Mouse (Mus musculus) heart, adult 18-20 months (tissue): ENCODE measurements around the gene Szrd1. TPM values are rescaled to one million over a fixed set of nuclear protein-coding genes. Genes with fewer than 3 reads are reported as not detected.
"Not testable (repeated sequence)": the region's sequence is repeated elsewhere in the genome, so short reads cannot be mapped to it uniquely, and the experiment has no call there.

ENCODE experiments used
- DNase-seq, 2 experiments: peaks; one replicate each; pipeline ENCODE4 v3.0.0; 2021 to 2022; ENCODE audit warnings: mixed read lengths in 1 of 2
- total RNA-seq, 2 experiments: library from RNA; stranded (reverse); gene quantifications; 2 replicates each; pipeline ENCODE4 v1.2.3; 2021

The Szrd1 gene
- total RNA-seq, 2 experiments from 2014 or later: 87.6 to 95.7 TPM

DNA sequence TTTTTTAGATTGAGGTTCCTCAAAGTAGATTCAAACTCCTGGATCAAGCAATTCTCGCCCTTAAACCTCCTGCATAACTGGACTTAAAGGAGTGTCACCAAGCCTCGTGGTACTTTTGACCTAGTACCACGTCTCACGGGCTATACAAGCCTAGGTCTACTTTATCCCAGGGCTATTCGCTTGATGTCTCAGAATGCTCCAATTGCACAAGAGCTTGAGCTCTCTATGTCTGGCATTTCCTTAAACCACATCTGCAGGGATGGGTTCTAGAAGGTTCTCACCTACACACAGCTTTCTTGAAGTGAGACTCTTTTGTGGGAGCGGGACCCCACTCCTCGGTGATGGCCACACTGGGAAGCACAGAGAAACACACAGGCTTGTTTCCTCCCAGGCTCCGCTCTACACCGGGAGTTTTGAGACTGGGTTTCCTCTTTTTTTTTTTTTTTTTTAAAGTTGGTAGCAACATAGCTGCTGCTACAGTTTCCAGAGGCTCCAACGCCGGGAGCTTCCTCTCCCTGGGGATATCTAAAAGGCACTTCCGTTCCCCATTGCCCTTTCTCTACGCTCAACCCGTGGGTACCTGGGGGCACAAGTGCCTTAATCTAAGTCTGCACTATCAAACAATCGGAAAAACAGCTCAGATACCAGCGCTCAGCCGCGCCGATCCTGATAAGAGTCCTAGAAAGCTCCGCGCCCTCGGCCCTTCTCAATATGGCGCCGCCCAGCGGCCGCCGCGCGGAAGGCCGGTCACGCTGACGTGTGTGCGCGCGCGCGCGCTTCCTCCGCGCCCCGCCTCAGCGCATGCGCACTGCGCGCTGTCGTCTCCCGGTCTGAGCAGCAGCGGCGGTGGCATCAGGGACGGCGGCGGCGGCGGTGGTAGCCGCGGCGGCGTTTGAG is 7.8 kb upstream of the Szrd1 start, which contains the start of gene Fbxo42:
Gene Fbxo42, plus strand, starts transcription at position 802 of the 897 bp plus-strand sequence.
- peak; percentile 95 to 97 for DNase-seq

DNA sequence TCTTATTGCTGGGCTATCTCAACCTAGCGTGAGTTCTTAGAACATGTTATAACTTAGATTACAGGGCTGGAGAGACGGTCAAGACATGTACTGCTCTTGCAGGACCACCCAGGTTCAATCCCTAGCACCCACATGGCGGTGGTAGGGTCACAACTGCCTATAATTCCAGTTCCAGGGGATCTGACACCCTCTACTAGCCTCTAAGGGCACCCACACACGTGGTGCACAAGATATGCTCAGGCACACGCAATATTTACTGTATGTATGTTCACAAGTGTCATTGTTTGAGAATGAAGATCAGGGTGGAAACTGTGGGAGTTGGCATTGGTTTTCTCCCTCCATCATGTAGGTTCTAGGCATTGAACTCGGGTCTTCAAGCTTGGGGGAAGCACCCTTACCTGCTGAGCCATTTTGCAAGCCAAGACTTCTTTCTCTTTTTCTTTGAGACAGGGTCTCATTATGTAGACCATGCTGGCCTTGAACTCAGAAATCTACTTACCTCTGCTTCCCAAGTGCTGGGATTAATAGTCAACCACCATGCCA is 7.0 kb upstream of the Szrd1 start:
- no peak for DNase-seq

DNA sequence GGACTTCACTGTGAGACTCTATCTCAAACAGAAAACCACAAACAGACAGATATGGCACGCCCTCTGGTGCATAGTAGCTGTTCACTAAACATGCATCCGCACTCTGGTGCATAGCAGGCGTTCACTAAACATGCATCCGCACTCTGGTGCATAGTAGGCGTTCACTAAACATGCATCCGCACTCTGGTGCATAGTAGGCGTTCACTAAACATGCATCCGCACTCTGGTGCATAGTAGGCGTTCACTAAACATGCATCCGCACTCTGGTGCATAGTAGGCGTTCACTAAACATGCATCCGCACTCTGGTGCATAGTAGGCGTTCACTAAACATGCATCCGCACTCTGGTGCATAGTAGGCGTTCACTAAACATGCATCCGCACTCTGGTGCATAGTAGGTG is 5.5 kb upstream of the Szrd1 start:
- not testable (repeated sequence) for DNase-seq

DNA sequence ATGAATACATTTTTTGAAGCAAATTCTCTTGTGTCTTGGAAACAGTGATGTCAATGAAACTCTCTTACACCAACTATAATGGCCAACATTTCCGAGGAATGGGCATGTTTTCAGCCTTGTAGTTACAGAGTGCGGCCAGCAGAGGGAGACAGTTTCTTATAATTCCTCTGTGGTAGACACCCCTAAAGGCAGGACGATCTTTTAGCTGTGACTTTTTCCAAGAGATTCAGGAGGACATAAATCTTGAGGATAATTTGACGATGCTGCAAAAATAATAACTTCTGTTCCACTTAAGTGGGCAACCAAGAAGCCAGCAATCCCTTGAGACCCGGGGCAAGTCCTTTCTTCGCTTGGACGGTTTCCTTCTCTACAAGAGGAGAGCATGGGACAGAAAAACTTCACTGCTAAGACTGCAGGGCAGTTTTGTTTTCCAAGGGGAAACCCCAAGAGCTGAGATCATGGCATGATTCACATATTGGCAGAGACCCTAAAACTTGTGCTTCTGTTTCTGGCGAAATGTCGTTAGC is 2.8 kb upstream of the Szrd1 start:
- peak; percentile 84 to 90 for DNase-seq

DNA sequence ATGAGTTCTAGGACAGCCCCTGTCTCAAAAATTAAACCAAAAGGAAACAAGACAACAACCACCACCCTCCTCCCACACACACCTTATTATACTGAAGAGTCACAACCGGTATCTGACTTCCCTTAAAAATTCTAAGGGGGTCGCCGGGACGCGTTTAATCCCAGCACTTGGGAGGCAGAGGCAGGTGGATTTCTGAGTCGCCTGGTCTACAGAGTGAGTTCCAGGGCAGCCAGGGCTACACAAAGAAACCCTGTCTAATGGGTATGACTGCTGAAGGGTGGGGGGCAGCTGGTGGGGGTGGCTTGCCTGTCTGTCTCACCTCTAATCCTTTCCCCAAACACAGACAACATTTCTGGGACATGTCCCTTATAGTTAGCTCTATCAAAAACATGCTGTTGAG is 1.4 kb upstream of the Szrd1 start:
- DNase-seq: no peak

- DNase-seq: not testable (repeated sequence)
These were observed 779 bp upstream of the Szrd1 start for GRCm38 (mm10) chr4:141140354-141140753.

DNA sequence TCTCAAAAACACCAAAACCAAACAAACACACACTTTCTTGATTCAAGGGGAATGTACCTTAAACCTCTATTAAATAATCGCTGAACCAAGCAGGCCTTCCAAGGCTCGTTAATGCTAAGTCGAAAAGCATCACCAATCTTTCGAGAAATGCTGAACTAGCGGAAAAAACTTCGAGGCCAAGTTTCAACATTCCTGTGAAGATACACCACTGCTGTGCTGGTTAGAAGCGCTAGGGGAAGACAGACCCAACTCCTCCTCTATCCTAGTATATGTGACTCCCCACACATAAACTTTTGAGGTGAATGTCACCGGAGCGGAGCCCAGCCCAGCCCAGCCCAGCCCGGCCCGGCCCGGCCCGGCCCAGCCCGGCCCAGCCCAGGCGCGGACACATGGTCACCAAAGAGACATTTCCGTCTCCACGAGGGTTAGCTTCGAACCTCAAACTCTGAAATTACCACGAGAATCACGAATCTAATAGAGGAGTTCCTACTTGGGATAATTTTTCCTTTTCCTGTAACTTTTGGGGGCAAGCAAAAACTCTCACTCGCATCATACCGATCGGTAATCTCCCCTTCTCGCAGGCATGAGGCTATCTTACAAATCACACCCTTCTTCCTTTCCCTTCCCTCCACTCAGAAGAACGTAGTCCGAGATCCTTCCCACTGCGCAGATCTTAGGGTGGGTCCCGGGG is 1.0 kb downstream of the Szrd1 start:
- DNase-seq: peak; percentile 38 to 57

GRCm38 (mm10) chr4:141137740-141138139 is 1.8 kb downstream of the Szrd1 start:
- DNase-seq: not testable (repeated sequence)

DNA sequence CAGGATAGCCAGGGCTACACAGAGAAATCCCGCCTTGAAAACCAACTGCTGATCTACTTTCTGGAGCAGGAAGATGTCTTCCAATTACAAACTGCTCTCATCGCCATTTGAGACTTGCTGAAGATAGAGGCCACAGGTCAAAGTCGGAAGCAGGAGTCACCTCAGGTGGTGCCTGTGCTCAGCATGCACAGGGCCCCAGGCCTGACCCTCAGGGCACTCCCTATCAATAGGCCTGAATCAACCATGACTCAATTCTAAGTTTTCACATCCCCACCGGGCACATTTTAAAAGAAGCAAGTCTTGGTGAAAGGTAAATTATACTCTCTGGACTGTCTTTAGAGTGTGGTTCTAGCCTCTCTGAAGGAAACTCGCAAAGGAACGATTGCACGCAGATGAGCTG is 3.4 kb downstream of the Szrd1 start:
- no peak for DNase-seq

- DNase-seq: peak; percentile 74 to 77
These were observed 4.6 kb downstream of the Szrd1 start for GRCm38 (mm10) chr4:141134751-141135530.

DNA sequence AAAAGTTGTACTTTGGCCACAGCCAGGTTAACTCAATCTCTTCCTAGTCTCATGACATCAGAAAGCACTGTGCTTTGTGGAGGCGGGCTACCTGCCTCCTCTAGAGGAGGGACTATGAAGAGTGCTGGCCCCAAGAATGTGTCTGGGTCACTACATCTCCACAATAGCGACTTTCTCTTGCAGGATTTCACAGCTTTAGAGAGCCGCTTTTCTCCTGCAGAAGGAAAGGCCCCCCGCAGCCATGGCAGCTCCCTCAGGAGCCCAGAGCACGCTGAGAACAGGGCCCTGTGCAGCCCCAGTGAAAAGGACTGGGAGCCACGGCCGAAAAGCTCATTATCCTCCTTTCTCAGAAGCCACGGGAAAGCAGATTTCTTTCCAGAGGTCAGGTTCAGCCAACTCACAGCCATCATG is 5.5 kb downstream of the Szrd1 start:
- DNase-seq: no peak

DNA sequence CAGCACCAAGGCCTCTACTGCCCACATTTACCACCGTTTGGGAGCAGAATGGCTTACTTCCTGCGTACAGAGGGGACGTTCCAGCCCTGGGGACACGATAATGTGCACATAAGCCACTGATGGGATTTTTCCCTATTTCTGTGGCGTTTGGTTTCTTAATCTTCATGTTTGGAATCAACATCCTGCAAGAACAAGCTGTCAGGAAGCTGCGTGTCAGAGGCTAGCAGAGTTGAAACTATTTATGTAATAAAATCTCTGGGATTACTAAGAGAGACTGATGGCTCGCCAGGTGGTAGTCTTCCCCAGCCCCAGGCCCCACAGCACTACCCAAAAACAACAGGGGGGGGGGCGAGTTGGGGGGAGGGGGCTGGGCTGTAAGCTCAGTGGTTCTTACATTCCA is 6.3 kb downstream of the Szrd1 start:
- no peak for DNase-seq

DNA sequence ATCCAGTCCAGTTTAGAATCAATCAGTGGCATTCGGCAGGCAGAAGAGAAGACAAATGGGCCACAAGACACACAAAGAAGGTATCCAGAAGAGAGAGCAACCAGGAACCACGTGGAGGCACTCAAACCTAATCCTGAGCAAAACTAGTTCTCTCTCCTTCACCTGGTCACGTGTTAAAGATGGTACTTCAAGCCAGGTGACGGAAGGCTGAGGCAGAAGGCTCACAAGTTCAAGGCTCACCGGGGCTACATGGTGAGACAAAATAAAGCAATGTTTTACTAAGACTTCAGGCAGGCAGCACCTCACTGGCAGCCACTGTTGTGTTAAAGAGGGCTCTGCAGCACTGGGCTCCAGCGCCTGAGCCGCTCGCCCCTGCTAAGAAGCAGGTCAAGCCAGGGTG is 7.4 kb downstream of the Szrd1 start:
- no peak for DNase-seq

- no peak for DNase-seq
These were observed 8.0 kb downstream of the Szrd1 start for GRCm38 (mm10) chr4:141131531-141132061.

GRCm38 (mm10) chr4:141130704-141131342 is 8.8 kb downstream of the Szrd1 start:
- DNase-seq: no peak

GRCm38 (mm10) chr4:141129190-141129710 is 10.3 kb downstream of the Szrd1 start:
- DNase-seq: no peak

DNA sequence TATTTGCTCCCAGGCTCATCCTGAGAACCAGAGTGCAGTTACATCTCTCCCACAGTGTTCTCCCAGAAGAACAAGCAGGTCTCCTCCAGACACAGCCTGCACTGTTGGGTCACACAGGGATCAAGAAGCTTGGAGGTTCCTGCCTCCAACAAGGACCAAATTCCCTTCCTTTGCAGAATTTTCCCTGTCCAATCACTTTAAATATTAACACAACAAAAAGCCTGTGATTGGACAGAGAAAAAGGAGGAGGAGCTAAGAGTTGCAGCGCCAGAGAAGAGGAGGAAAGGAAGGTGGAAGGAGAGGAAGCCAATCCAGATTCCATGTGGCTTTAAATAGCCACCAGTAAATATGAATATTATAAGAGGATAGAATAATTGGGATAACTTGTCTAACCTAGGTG is 16.5 kb downstream of the Szrd1 start:
- no peak for DNase-seq

DNA sequence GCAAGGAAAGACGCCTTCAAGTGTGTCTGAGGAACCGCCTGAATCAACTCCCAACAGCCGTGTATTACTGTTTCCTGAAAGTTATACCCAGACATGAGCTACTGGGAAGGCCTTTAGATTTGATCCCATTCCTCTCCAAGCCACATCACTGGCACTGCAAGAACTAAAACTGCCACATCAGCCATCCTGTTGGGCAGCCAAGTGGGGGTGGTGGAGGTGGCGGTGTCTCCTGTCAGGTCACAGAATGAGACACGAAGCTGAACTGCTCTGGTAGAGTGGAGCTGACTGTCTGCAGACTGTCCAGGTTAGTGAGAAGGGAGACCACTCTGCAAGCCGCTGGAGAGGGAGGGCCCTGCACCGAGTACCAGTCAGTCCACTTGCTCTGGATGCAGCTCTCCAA is 16.9 kb downstream of the Szrd1 start:
- DNase-seq: no peak

DNA sequence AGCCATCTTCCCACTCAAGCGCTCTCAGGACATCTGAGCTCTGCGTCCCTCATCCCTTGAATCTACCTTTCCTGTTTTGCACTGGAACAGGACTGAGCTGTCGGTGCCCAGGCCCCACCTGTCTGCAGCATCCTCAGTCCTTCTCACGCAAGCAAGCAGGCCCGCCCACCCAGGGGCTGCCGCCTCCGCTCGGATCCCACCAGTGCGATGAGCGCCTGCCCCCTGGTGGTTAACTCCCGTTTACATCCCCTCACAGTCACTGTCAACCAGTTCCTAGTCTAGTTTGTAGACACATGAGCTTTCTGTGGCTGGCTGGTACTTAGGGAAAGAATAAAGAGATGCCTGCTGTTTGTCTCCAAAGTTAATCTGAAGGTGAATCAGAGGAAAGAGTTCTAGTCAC is 18.9 kb downstream of the Szrd1 start:
- DNase-seq: peak in 1 of 2 experiments; percentile 61

DNA sequence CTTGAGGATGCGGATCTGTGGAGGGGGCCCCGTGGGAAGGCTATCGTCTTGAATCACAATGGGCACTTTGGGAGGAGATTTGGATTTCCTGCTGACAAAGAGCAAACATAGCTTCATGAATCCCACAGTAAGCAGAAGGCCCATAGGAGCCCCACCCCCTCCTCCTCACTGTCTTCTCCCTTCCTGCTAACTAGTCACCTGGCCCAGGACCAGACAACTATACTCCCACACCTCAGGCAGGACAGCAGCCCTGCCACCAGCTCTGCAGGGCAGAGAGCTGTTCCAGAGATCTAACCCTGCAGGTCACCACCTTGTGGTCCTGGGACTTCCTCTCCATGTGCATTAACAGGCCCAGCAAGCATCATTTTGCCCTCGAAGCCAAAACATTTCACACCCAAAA is 20.9 kb downstream of the Szrd1 start:
- DNase-seq: no peak

DNA sequence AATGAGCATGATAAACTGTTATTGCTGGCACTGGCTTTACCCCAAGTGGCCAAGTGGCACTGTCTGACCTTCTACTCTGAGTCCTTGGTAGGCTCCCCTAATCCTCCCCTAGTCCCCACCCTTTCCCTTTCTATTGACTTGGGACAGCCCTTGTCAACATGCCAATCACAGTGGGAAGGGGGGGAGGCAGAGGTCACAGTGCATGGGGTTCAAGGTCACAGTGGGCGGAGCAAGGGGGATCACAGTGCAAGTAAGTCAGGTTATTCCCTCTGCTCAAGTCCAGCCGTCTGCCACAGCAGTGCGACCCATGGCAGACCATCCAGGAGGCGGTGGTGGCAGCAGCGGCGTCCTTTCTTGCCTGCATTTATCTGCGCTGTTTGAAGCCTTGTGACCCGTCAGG is 24.2 kb downstream of the Szrd1 start:
- no peak for DNase-seq
